Mouse (Mus musculus) bone marrow macrophage, adult 2 months (primary cell): ENCODE data around the gene Mturn. TPM values are rescaled to one million over a fixed set of nuclear protein-coding genes. Genes with fewer than 3 reads are reported as not detected.

Experiments used
- H3K27ac ChIP-seq: 2 replicates; pipeline ENCODE4 v1.5.1; 2012; ENCODE audit warnings: low read depth, low read length; ENCODE audit not compliant: insufficient read depth
- H3K4me1 ChIP-seq: 2 replicates; pipeline ENCODE4 v1.6.1; 2012; ENCODE audit warnings: low read length; ENCODE audit not compliant: control insufficient read depth, insufficient read depth
- H3K4me3 ChIP-seq: 2 replicates; pipeline ENCODE4 v1.5.1; 2012; ENCODE audit warnings: mild to moderate bottlenecking, low read length, moderate library complexity; ENCODE audit not compliant: insufficient read depth
- CTCF ChIP-seq: IDR thresholded peaks from 2 replicates; pipeline ENCODE4 v1.5.1; 2012; ENCODE audit warnings: low read depth, mild to moderate bottlenecking, low read length, moderate library complexity
- POLR2A ChIP-seq: IDR thresholded peaks from 2 replicates; pipeline ENCODE4 v1.6.1; 2012; ENCODE audit warnings: mild to moderate bottlenecking, low read depth, low read length, borderline replicate concordance
- polyA plus RNA-seq: library from polyadenylated mRNA; stranded (reverse); fragments of >200 nt; gene quantifications from 2 replicates; pipeline ENCODE4 v1.2.4, GENCODE M21; 2012; ENCODE audit not compliant: missing spikeins, insufficient read depth, insufficient read length

Gene Mturn
- polyA plus RNA-seq: 10.2 and 11.3 TPM in 2 replicates

DNA sequence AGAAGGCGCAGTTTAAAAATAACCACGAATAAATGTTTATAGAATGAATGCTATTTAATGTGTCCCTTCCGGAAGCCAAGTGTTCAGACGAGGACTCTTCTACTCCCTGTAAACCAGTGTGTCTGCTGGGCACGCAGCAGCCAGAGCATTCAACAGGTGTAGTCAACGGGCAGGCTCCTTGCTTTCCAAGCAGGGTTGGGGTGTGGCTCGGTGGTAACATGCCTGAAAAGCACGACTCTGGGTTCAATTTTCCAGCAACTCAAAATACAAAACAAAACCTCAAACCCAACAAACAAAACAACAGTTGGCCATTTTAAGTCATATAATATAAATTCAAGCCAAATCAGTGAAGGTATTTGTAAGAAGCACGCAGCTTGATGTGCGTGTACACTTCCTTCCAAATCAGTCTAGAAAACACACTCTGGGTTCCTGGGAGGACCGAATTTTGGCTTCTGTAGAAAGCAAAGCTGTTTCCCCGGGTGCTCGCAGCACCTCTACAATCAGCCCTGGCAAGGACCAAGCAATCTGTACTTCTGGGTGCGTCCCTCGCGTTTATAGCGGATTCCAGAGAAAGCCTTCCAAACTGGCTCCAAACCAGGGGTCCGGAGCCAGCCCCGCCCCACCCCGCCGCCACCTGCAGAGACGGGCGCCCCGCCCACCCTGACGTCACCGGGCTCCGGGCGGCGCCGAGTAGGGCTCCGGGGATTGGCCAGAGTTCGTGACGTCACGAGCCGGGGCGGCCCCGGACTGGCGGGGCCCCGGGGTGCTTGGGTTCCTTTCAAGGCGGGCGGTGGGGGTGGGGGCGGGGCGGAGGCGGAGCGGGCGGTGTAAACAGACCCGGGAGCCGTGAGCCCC lies at the start of gene Mturn:
Gene Mturn, plus strand, starts transcription at position 734 of the 855 bp plus-strand sequence.
- Histone ChIP-seq H3K4me3 (peak within 1 kb of the TSS; percentile 89), H3K4me1 (peaks cover 5% of the 10 kb centered on the region), H3K27ac (no peak within 1 kb of the TSS)
- TF ChIP-seq POLR2A (no peak), CTCF (no peak)

DNA sequence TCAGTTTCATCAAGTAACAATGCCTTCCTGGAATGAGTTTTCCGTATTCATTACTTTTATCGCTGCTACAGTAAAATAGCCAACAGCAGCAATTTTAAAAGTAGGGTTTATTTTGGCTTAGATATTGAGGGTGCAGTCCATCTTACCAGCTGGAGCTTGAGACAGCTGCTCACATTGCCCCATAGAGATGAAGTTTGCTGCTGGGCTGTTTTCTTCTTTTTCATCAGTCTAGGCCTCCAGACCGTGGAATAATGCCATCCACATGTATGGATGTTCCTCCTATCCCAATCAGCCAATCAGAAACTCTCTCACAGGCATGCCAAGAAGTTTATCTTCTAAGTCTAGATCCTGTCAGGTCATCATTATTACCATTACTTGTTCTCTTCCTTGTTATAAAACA lies 41.5 kb upstream of the Mturn start:
- H3K4me1 ChIP-seq: peaks cover 13% of the 10 kb centered on the region
- TF ChIP-seq CTCF: no peak
- no peak for TF ChIP-seq POLR2A
- H3K4me3 ChIP-seq: no peak overlapping the region
- no peak overlapping the region for H3K27ac ChIP-seq

DNA sequence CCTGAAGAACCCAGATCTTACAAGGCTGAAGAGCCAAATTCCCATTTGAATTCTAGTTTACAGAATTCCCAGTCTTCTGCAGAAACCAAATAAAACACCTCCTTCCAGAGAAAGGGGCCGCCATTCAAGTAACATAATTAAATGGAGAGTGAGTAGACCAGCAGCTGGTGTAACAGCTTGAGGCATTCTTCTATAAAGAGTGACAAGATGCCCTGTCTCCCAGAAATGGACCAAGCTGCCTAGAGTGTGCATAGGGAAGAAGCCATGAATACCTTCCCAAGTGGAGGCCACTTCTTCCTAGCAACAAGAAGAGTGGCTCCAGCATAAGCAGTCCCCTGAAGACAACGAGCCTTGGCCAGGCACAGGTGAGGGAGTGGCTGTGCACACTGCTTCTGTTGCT lies 39.5 kb upstream of the Mturn start:
- H3K27ac ChIP-seq: no peak overlapping the region
- TF ChIP-seq CTCF: no peak
- no peak for TF ChIP-seq POLR2A
- H3K4me1 ChIP-seq: peaks cover 9% of the 10 kb centered on the region

DNA sequence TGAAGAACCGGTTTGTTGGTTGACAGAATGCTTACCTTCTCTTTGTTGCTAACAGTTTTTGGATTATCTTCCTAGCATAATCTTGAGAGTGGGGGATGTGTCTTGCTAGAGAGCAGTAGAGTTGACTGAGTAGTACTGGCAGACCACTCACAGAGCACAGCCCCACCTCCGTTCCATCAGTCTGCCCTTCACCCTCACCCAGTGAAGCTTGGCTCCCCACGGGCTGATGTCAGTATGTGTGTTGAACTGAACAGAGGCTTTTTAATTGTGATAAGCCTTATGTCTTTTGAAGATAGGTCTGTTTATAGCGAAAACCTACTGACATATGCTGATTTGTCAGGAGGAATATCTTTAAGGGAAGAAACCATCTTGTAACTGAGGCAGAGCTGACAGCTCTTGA lies 38.2 kb upstream of the Mturn start:
- TF ChIP-seq POLR2A (no peak), CTCF (no peak)
- Histone ChIP-seq H3K4me1 (peaks cover 9% of the 10 kb centered on the region), H3K4me3 (no peak overlapping the region)

More for the DNA sequence above, 39.5 kb upstream of the Mturn start:
- H3K4me3 ChIP-seq: no peak overlapping the region

DNA sequence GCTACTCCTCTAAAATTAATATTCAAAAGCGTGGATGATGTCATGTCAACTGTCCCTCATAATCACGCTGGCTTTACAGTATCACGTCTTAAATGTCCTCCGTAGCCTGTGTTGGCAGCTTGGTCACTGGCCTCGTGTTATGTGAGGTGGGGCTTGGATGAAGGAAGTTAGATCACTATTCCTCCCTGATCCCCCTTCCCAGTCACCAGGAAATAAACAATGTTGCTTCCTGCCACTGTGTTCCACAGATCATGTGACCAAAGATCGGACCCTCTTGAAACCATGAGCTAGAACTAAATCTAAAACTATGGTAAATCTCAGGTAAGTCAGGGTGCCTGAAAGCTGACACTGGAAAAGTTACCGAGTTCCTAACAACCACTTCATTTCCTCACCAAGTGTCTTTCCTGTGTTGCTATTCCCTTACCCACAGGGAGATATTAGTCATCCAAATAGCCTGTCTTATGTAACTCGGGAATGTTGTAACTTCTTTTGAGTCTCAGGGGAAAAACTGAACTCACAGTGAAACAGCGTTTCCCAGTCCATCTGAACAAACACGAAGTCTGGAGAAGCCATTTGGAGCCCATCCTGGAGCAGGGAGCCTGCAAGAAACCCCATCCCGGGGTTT lies 25.8 kb upstream of the Mturn start:
- Histone ChIP-seq H3K4me3 (no peak overlapping the region), H3K4me1 (peaks cover 48% of the 10 kb centered on the region), H3K27ac (peak overlapping the region; percentile 74)
- TF ChIP-seq POLR2A: no peak
- TF ChIP-seq CTCF: no peak

More for the DNA sequence above, 38.2 kb upstream of the Mturn start:
- H3K27ac ChIP-seq: no peak overlapping the region

DNA sequence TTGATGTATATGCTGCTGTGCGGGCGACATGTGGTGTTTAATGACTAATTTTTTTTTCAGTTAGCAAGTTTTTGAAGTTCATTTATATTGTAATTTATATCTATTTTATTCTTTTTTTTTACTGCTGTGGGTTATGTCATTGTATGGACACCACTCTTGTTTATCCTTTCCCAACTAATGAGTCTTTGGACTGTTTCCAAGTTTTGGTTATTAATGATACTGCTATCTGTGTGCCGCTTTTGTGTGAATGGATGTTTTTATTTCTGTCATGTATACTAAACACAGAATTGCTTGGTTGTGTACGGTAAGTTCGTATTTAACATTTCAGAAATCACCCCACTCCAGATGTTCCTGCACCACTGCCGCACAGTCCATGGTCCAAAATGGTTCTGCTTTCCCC lies 23.6 kb upstream of the Mturn start:
- no peak overlapping the region for H3K27ac ChIP-seq
- H3K4me3 ChIP-seq: no peak overlapping the region
- TF ChIP-seq POLR2A: no peak
- no peak for TF ChIP-seq CTCF
- peaks cover 38% of the 10 kb centered on the region for H3K4me1 ChIP-seq

DNA sequence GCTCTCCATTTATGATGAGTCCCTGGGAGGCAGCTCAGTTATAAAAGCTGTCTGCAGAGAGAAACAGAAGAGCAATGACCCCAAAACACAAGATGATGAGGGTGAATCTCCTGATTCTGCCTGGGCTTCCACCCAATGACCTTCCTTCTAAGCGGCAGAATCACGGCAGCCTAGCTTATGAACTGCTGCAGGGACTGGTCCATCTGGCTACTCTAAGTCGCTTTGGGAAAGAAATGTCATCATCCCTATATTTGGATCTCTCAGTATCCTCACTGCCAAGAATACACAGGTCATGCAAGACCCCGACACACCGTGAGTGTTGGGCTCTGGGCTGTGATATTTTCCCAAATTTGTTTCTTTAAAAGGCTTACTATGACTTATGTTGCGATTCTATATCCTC lies 11.6 kb upstream of the Mturn start:
- H3K4me1 ChIP-seq: peaks cover 5% of the 10 kb centered on the region
- no peak for TF ChIP-seq CTCF
- TF ChIP-seq POLR2A: no peak

DNA sequence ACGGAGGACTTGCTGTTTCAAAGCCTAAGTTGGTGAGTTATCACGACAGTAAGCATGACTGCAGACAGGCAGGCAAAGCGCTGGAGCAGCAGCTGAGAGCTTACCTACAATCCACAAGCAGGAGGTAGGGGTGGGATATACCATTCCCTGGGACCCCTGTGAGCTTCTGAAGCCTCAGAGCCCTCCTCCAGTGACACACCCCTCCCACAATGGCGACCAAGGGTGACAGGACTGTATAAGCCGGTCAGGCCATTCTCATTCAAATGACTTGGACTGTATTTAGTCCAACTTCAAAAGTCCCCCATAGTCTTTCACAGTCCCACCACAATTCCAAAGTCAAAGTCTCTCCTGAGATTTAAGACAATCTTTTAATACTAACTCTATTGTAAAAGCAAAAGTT lies 8.5 kb upstream of the Mturn start:
- TF ChIP-seq POLR2A (no peak), CTCF (no peak)
- H3K27ac ChIP-seq: no peak overlapping the region

More for the DNA sequence above, 11.6 kb upstream of the Mturn start:
- no peak overlapping the region for H3K27ac ChIP-seq
- no peak overlapping the region for H3K4me3 ChIP-seq

DNA sequence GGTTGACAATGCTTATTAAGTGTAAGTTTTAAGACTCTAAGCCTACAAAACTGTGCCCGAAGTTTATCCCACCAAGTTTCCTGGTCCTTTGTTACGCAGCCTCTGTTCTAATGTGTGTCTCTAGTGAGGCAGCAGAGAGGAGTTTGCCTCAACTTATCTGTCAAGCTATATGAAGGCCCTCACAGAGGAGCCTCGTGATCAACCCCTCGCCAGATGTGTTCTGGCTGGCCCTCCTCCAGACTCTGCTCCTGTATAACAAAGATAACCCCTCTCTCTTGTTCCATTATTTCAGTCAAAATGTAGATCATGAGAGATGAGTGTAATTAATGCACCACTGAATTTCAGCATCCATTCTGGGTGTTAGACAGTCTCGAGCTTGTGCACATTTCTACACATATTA lies 1.7 kb upstream of the Mturn start:
- TF ChIP-seq CTCF (no peak), POLR2A (no peak)
- H3K4me3 ChIP-seq: no peak overlapping the region
- peaks cover 5% of the 10 kb centered on the region for H3K4me1 ChIP-seq
- H3K27ac ChIP-seq: no peak overlapping the region

More for the DNA sequence above, 8.5 kb upstream of the Mturn start:
- Histone ChIP-seq H3K4me1 (peaks cover 2% of the 10 kb centered on the region), H3K4me3 (no peak overlapping the region)
